Mouse (Mus musculus): Measurements from ENCODE around the gene Gpr157. TPM values are rescaled to one million over a fixed set of nuclear protein-coding genes. Genes with fewer than 3 reads are reported as not detected.

Gpr157 gene
- polyA plus RNA-seq, 1 experiment from 2014 or later = 1.3 TPM

DNA sequence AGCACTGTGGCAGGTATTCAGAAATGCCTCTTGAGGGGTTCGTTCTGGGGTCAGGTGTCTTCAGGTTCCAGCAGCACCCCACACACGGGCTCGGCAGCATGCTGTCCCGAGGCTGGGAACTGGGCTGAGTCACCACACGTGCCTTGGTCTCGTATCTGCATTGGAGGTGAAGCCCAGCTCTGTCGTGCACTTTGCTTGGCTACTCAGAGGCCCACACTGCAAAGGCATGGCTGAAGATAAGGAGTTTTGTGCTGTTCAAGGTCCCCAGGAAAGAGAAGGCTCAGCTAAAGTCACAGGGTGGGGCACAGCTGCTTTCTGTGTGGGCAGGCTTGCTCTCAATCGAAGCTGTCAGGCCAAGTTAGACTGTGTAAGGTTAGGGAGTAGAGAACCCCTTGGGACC, 65.3 kb downstream of the Gpr157 start:
- Histone ChIP-seq H3K27ac (ENCODE audit: low read depth, low read length) (no peak overlapping the region), H3K27me3 (ENCODE audit: control insufficient read depth, insufficient read depth, low read length) (no peaks in the 10 kb centered on the region; the same call in 1 of the 2 replicates), H3K9me3 (replicated peaks; ENCODE audit: control insufficient read depth, low read length) (peaks cover 5% of the 10 kb centered on the region; the same call in 1 of the 2 replicates), H3K4me3 (ENCODE audit: low read depth, low read length) (no peak overlapping the region), H3K9ac (ENCODE audit: low read depth, low read length) (no peak overlapping the region), H3K4me2 (no peak overlapping the region), H3K36me3 (ENCODE audit: control insufficient read depth, insufficient read depth, low read length) (no peaks in the 10 kb centered on the region), H3K4me1 (ENCODE audit: control insufficient read depth, insufficient read depth, low read length) (no peaks in the 10 kb centered on the region)
- 61% methylated on average over 8 of the region's 8 CpGs for WGBS (ENCODE audit: insufficient replicate concordance)
- 0 out of 2 replicates have a peak, but pooled peaks have one; percentile 18 for ATAC-seq (replicated peaks; ENCODE audit: insufficient number of reproducible peaks, low FRiP score, low TSS enrichment)

- no peaks in the 10 kb centered on the region for H3K4me1 ChIP-seq (ENCODE audit: control insufficient read depth, insufficient read depth, low read length)
- no peak overlapping the region for H3K4me2 ChIP-seq
- H3K27ac ChIP-seq (ENCODE audit: low read depth, low read length) = no peak overlapping the region
- WGBS (ENCODE audit: insufficient replicate concordance) = 81% methylated on average over 4 of the region's 4 CpGs
- no peaks in the 10 kb centered on the region for H3K9me3 ChIP-seq (replicated peaks; ENCODE audit: control insufficient read depth, low read length)
- no peak overlapping the region for H3K9ac ChIP-seq (ENCODE audit: low read depth, low read length)
- no peaks in the 10 kb centered on the region for H3K36me3 ChIP-seq (ENCODE audit: control insufficient read depth, insufficient read depth, low read length)
- ATAC-seq (replicated peaks; ENCODE audit: insufficient number of reproducible peaks, low FRiP score, low TSS enrichment) = no peak
- no peak overlapping the region for H3K4me3 ChIP-seq (ENCODE audit: low read depth, low read length)
- no peaks in the 10 kb centered on the region; the same call in 1 of the 2 replicates for H3K27me3 ChIP-seq (ENCODE audit: control insufficient read depth, insufficient read depth, low read length)
Measured at GRCm38 (mm10) chr4:150155301-150155700, 68.1 kb downstream of the Gpr157 start.

MicroRNAs encoded within 50 kb of the gene (microRNA counts, 519-probe panel; counts per million panel counts)
- 32.2 counts per million for microRNA mmu-miR-34a

Small RNA genes within 50 kb of the gene (microRNA-seq; reads per million reads assigned to microRNA genes)
- gene Mir34a (ENCODE audit: borderline number of aligned reads) = 244 reads per million, percentile 73 among the genes with 10 or more reads in this experiment

Other genes starting within 250 kb of the Gpr157 start
- gene Spsb1, start 132.3 kb upstream of the Gpr157 start, polyA plus RNA-seq (2014; fragmentation: Nextera tagmentation; extraction: Ambion mirVana) = 4.7 and 5.6 TPM in 2 replicates
- 4.8 and 6.2 TPM in 2 replicates for gene H6pd, start 78.3 kb upstream of the Gpr157 start, polyA plus RNA-seq (2014; fragmentation: Nextera tagmentation; extraction: Ambion mirVana)
- 0.79 and 1.3 TPM in 2 replicates for gene Slc2a5, start 31.9 kb downstream of the Gpr157 start, polyA plus RNA-seq (2014; fragmentation: Nextera tagmentation; extraction: Ambion mirVana)
- not detected in 2 replicates for gene Slc2a7, start 61.6 kb downstream of the Gpr157 start, polyA plus RNA-seq (2014; fragmentation: Nextera tagmentation; extraction: Ambion mirVana)
- gene Car6, start 114.0 kb downstream of the Gpr157 start, polyA plus RNA-seq (2014; fragmentation: Nextera tagmentation; extraction: Ambion mirVana) = 0.32 TPM in 1 of 2 replicates, not detected in the other
- 2,057 and 2,150 TPM in 2 replicates for gene Eno1, start 149.4 kb downstream of the Gpr157 start, polyA plus RNA-seq (2014; fragmentation: Nextera tagmentation; extraction: Ambion mirVana)
- gene Rere, start 194.3 kb downstream of the Gpr157 start, polyA plus RNA-seq (2014; fragmentation: Nextera tagmentation; extraction: Ambion mirVana) = 26.0 and 29.1 TPM in 2 replicates

Measured in heart, embryonic 11.5 days (tissue).